Mouse (Mus musculus) midbrain, embryonic 16.5 days (tissue): ENCODE data around the gene Olfr1373. TPM values are rescaled to one million over a fixed set of nuclear protein-coding genes. Genes with fewer than 3 reads are reported as not detected.
"Not testable (repeated sequence)": the region's sequence is repeated elsewhere in the genome, so short reads cannot be mapped to it uniquely, and the experiment has no call there.

Source experiments
- ATAC-seq: fragments of 200-750 bp; cut with Nextera tagmentation; 2 replicates; pipeline ENCODE4 v1.8.0; 2017; ENCODE audit warnings: moderate TSS enrichment
- H3K27ac ChIP-seq: fragments of 300-500 bp; sonication (generic); 2 replicates; pipeline ENCODE4 v1.5.1; 2014; ENCODE audit warnings: mild to moderate bottlenecking, low read length, mixed read lengths
- H3K27me3 ChIP-seq: fragments of 300-500 bp; sonication (generic); 2 replicates; pipeline ENCODE4 v1.6.1; 2014; ENCODE audit warnings: low read depth, low read length, mixed read lengths; ENCODE audit not compliant: control insufficient read depth, insufficient read depth
- H3K36me3 ChIP-seq: fragments of 300-500 bp; sonication (generic); 2 replicates; pipeline ENCODE4 v1.6.1; 2014; ENCODE audit warnings: mild to moderate bottlenecking, low read length, moderate library complexity, mixed read lengths; ENCODE audit not compliant: control insufficient read depth, insufficient read depth
- H3K4me1 ChIP-seq: fragments of 300-500 bp; sonication (generic); 2 replicates; pipeline ENCODE4 v1.6.1; 2014; ENCODE audit warnings: mild to moderate bottlenecking, low read length, mixed read lengths; ENCODE audit not compliant: control insufficient read depth, insufficient read depth
- H3K4me2 ChIP-seq: fragments of 300-500 bp; sonication (generic); 2 replicates; pipeline ENCODE4 v1.6.1; 2014; ENCODE audit warnings: mild to moderate bottlenecking, low read length, mixed read lengths
- H3K4me3 ChIP-seq: fragments of 300-500 bp; sonication (generic); 2 replicates; pipeline ENCODE4 v1.5.1; 2014; ENCODE audit warnings: low read depth, mild to moderate bottlenecking, low read length, moderate library complexity, mixed read lengths
- H3K9ac ChIP-seq: fragments of 300-500 bp; sonication (generic); 2 replicates; pipeline ENCODE4 v1.6.1; 2014; ENCODE audit warnings: low read depth, low read length, mixed read lengths
- H3K9me3 ChIP-seq: fragments of 300-500 bp; sonication (generic); replicated peaks from 2 replicates; pipeline ENCODE4 v1.6.1; 2014; ENCODE audit warnings: mild to moderate bottlenecking, low read length, mixed read lengths; ENCODE audit not compliant: control insufficient read depth, poor library complexity, severe bottlenecking
- WGBS: fragments of 180-500 bp; shearing (Covaris S2); extraction: QIAGEN DNeasy Blood & Tissue Kit; methylation state at CpG from one replicate; pipeline ENCODE4 v1.1.7; 2014; 5-methylcytosine and 5-hydroxymethylcytosine counted together
- polyA plus RNA-seq: library from polyadenylated mRNA; unstranded; fragments of >200 nt; fragmentation: Nextera tagmentation; extraction: Ambion mirVana; gene quantifications from 2 replicates; pipeline ENCODE4 v1.2.1, GENCODE M21; 2015

The Olfr1373 gene
- polyA plus RNA-seq, 1 experiment from 2014 or later, result not detected

- no peaks in the 10 kb centered on the region for H3K27me3 ChIP-seq
- H3K9ac ChIP-seq, result no peak overlapping the region
- no peak overlapping the region for H3K4me3 ChIP-seq
- H3K27ac ChIP-seq, result no peak overlapping the region; the same call in 1 of the 2 replicates
- ATAC-seq, result no peak
- no peaks in the 10 kb centered on the region; the same call in 1 of the 2 replicates for H3K36me3 ChIP-seq
- WGBS, result 67% methylated on average over 10 of the region's 10 CpGs
- no peaks in the 10 kb centered on the region; the same call in 1 of the 2 replicates for H3K4me1 ChIP-seq
- no peaks in the 10 kb centered on the region for H3K9me3 ChIP-seq
- H3K4me2 ChIP-seq, result no peak overlapping the region
Observed at GRCm38 (mm10) chr11:52129621-52130450, 15.5 kb downstream of the Olfr1373 start.

- ATAC-seq, result no peak
- Histone ChIP-seq H3K9me3 (no peaks in the 10 kb centered on the region), H3K9ac (no peak overlapping the region), H3K4me1 (no peaks in the 10 kb centered on the region; the same call in 1 of the 2 replicates), H3K27ac (no peak overlapping the region; the same call in 1 of the 2 replicates), H3K36me3 (peaks cover 6% of the 10 kb centered on the region; the same call in 1 of the 2 replicates), H3K27me3 (no peaks in the 10 kb centered on the region), H3K4me2 (no peak overlapping the region), H3K4me3 (no peak overlapping the region)
- 29% methylated on average over 3 of the region's 3 CpGs for WGBS
Observed at GRCm38 (mm10) chr11:52129171-52129570, 16.2 kb downstream of the Olfr1373 start.

DNA sequence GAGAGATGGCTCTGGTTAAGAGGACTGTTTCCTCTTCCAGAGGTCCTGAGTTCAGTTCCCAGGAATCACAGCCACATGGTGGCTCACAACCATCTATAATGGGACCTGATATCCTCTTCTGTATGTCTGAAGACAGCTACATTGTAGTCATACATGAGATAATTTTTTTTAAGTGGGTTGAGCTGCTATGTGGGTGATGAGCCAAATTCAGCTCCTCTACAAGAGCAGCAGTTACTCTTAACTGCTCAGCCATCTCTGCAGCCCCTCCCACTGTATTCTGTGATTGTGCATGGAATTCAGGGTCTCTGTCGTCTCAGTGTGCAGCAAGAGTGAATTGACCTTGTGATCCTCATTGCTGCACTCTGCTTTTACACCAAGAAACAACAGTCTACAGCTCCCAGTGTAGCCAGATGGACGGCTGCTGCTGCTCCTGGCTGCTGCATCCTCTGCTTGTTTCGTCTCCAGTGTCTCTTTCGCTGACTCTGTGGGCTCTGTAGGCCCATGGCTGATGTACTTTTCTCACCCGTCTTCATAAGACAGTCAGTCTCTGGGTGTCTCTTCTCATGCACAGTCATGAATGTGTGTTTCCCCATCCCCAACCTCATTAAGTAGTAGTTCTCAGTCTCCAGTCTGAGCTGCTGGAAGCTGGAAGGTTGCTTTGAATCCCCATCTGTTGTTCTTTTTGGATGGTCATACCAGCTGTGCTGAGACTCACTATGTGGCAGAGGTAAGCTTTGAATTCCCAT lies 16.8 kb downstream of the Olfr1373 start:
- 62% methylated on average over 5 of the region's 5 CpGs for WGBS
- Histone ChIP-seq H3K27me3 (no peaks in the 10 kb centered on the region), H3K4me2 (no peak overlapping the region), H3K4me3 (no peak overlapping the region), H3K9me3 (no peaks in the 10 kb centered on the region), H3K36me3 (peaks cover 10% of the 10 kb centered on the region; the same call in 1 of the 2 replicates), H3K9ac (no peak overlapping the region), H3K27ac (no peak overlapping the region), H3K4me1 (no peaks in the 10 kb centered on the region; the same call in 1 of the 2 replicates)
- no peak for ATAC-seq

GRCm38 (mm10) chr11:52127760-52128159 lies 17.6 kb downstream of the Olfr1373 start:
- Histone ChIP-seq H3K4me2 (no peak overlapping the region), H3K36me3 (peaks cover 13% of the 10 kb centered on the region; the same call in 1 of the 2 replicates)

DNA sequence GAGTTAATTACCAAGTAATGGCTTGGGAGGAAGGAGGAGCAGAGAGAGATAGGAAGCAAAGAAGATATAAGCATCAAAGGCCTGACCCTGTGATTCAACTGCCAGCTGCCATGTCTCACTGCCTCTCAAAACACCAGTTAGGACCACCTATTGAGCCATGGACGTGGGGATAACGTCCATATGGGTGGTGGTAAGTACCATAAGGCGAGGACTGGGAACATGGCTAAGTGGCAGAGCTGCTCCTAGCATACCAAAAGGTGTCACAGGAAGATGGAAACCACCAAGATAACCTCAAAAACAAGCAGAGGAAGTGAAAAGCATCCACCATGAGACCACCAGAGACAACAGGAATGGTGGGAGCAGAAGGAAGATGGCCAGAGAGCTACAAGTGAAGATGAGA lies 18.2 kb downstream of the Olfr1373 start:
- H3K4me3 ChIP-seq, result no peak overlapping the region
- no peak for ATAC-seq
- H3K27ac ChIP-seq, result no peak overlapping the region
- H3K4me1 ChIP-seq, result no peaks in the 10 kb centered on the region; the same call in 1 of the 2 replicates
- no peak overlapping the region for H3K9ac ChIP-seq
- no peaks in the 10 kb centered on the region for H3K9me3 ChIP-seq
- WGBS, result 65% methylated on average over 3 of the region's 3 CpGs
- H3K27me3 ChIP-seq, result no peaks in the 10 kb centered on the region
- peaks cover 19% of the 10 kb centered on the region for H3K36me3 ChIP-seq
- no peak overlapping the region for H3K4me2 ChIP-seq

More at GRCm38 (mm10) chr11:52127760-52128159, 17.6 kb downstream of the Olfr1373 start:
- no peaks in the 10 kb centered on the region for H3K27me3 ChIP-seq
- no peak overlapping the region for H3K27ac ChIP-seq
- no peak overlapping the region for H3K4me3 ChIP-seq
- H3K9ac ChIP-seq, result no peak overlapping the region
- no peak for ATAC-seq
- H3K4me1 ChIP-seq, result no peaks in the 10 kb centered on the region; the same call in 1 of the 2 replicates
- no peaks in the 10 kb centered on the region for H3K9me3 ChIP-seq
- 85% methylated on average over 5 of the region's 5 CpGs for WGBS

DNA sequence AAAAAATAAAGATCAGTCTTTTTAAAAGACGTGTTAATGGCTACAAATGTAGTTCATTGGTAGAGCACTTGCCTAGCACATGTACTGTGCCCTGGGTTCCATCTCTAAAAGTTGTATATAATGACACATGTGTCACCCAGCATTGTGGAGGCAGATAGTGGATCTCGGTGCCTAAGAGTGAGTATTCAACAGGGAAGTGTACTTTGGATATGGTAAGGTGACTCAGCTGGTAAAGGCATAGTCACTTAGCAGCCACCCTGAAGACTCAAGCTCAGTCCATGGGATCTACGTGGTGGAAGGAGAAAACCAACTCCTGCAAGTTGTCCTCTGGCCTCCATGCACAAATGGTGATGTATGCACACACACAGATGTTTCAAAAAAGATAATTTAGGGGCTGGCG lies 20.9 kb downstream of the Olfr1373 start:
- WGBS, result 96% methylated on average over 4 of the region's 4 CpGs
- Histone ChIP-seq H3K27ac (no peak overlapping the region), H3K36me3 (peaks cover 40% of the 10 kb centered on the region), H3K4me1 (no peaks in the 10 kb centered on the region; the same call in 1 of the 2 replicates), H3K4me2 (no peak overlapping the region), H3K27me3 (no peaks in the 10 kb centered on the region), H3K4me3 (no peak overlapping the region), H3K9ac (no peak overlapping the region), H3K9me3 (no peaks in the 10 kb centered on the region)
- no peak for ATAC-seq

DNA sequence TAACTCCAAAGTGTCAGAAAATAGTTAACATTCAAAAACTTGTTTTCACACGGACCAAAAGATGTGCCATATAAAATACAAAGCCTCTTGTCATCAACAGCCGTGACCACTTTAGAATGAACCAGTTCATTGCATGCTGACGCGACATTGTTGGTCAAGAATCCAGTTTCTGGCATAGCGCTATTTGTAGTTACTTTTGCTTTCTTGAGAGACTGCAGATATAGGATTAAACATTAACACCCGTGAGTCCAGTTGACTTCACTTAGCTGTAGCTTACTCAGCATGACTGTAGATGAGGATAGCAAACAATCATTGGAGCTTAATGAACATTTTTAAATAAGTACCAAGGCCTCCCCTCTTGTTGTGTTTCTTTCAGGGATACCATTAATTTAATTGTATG lies 23.3 kb downstream of the Olfr1373 start:
- Histone ChIP-seq H3K27ac (no peak overlapping the region), H3K27me3 (no peaks in the 10 kb centered on the region), H3K4me3 (no peak overlapping the region), H3K9me3 (no peaks in the 10 kb centered on the region), H3K36me3 (peaks cover 57% of the 10 kb centered on the region), H3K4me1 (no peaks in the 10 kb centered on the region), H3K9ac (no peak overlapping the region), H3K4me2 (no peak overlapping the region)
- 95% methylated on average over 6 of the region's 6 CpGs for WGBS
- ATAC-seq, result no peak

- ATAC-seq, H3K4me2 ChIP-seq, H3K4me1 ChIP-seq, H3K9me3 ChIP-seq, H3K9ac ChIP-seq, H3K4me3 ChIP-seq, H3K27ac ChIP-seq, H3K27me3 ChIP-seq: not testable (repeated sequence)
- peaks cover 57% of the 10 kb centered on the region for H3K36me3 ChIP-seq
Observed at GRCm38 (mm10) chr11:52120415-52120814, 24.9 kb downstream of the Olfr1373 start.

GRCm38 (mm10) chr11:52117156-52117555 lies 28.2 kb downstream of the Olfr1373 start:
- H3K36me3 ChIP-seq, result peaks cover 38% of the 10 kb centered on the region
- H3K4me3 ChIP-seq, result no peak overlapping the region
- no peak overlapping the region for H3K4me2 ChIP-seq
- no peaks in the 10 kb centered on the region for H3K27me3 ChIP-seq
- no peaks in the 10 kb centered on the region for H3K9me3 ChIP-seq
- 98% methylated on average over 7 of the region's 7 CpGs for WGBS
- no peak overlapping the region for H3K9ac ChIP-seq
- H3K4me1 ChIP-seq, result no peaks in the 10 kb centered on the region
- H3K27ac ChIP-seq, result no peak overlapping the region
- ATAC-seq, result no peak
